Mouse (Mus musculus) 3134 (cell line): ENCODE measurements around the gene Pex3.
A peak's percentile ranks its signal among the peaks of the same experiment; 100 is the strongest.

ENCODE experiments used
- DNase-seq: peaks from one replicate; pipeline ENCODE4 v3.0.0-alpha.2; 2011; ENCODE audit warnings: low spot score; ENCODE audit not compliant: insufficient read length; ENCODE audit errors: extremely low read depth

Pex3 gene

GRCm38 (mm10) chr10:13539769-13540333 is 13.1 kb downstream of the Pex3 start:
- DNase-seq, result no peak

GRCm38 (mm10) chr10:13536706-13537105 is 16.2 kb downstream of the Pex3 start:
- DNase-seq, result no peak

- no peak for DNase-seq
These were observed 18.2 kb downstream of the Pex3 start for GRCm38 (mm10) chr10:13534751-13535150.

- DNase-seq, result no peak
These were observed 24.8 kb downstream of the Pex3 start for GRCm38 (mm10) chr10:13528155-13528554.

GRCm38 (mm10) chr10:13521857-13522256 is 31.1 kb downstream of the Pex3 start:
- DNase-seq, result no peak

GRCm38 (mm10) chr10:13502371-13502770 is 50.6 kb downstream of the Pex3 start:
- no peak for DNase-seq

- DNase-seq, result peak; percentile 23
These were observed 51.4 kb downstream of the Pex3 start for GRCm38 (mm10) chr10:13501533-13501932.

- peak; percentile 90 for DNase-seq
These were observed 51.9 kb downstream of the Pex3 start for GRCm38 (mm10) chr10:13500938-13501496.

GRCm38 (mm10) chr10:13500473-13500872 is 52.5 kb downstream of the Pex3 start:
- no peak for DNase-seq

GRCm38 (mm10) chr10:13499331-13499730 is 53.6 kb downstream of the Pex3 start, which contains the start of gene Fuca2:
TSS of gene Fuca2 (plus strand) at chr10:13499540.
- DNase-seq, result no peak

- DNase-seq, result no peak
These were observed 56.6 kb downstream of the Pex3 start for GRCm38 (mm10) chr10:13496315-13496714.

- DNase-seq, result no peak
These were observed 58.8 kb downstream of the Pex3 start for GRCm38 (mm10) chr10:13493978-13494686.

- DNase-seq, result peak; percentile 46
These were observed 63.3 kb downstream of the Pex3 start for GRCm38 (mm10) chr10:13489671-13490070.

GRCm38 (mm10) chr10:13485958-13486357 is 67.0 kb downstream of the Pex3 start:
- DNase-seq, result no peak

- DNase-seq, result no peak
These were observed 73.6 kb downstream of the Pex3 start for GRCm38 (mm10) chr10:13479341-13479740.

- DNase-seq, result no peak
These were observed 77.8 kb downstream of the Pex3 start for GRCm38 (mm10) chr10:13475121-13475520.

GRCm38 (mm10) chr10:13474568-13474955 is 78.4 kb downstream of the Pex3 start:
- no peak for DNase-seq
